Mouse (Mus musculus) heart, postnatal 0 days (tissue): Measurements from ENCODE around the gene Negr1. TPM values are rescaled to one million over a fixed set of nuclear protein-coding genes. Genes with fewer than 3 reads are reported as not detected.

Experiments used
- ATAC-seq: fragments of 200-750 bp; cut with Nextera tagmentation; 2 replicates; pipeline ENCODE4 v1.8.0; 2017; ENCODE audit warnings: low read depth, moderate number of reproducible peaks, moderate library complexity; ENCODE audit not compliant: insufficient read depth
- DNase-seq: peaks from one replicate; pipeline ENCODE4 v3.0.0-alpha.2; 2016; ENCODE audit warnings: low spot score
- H3K27ac ChIP-seq: fragments of 300-500 bp; sonication (generic); 2 replicates; pipeline ENCODE4 v1.5.1; 2014; ENCODE audit warnings: low read depth, mild to moderate bottlenecking
- H3K27me3 ChIP-seq: fragments of 300-500 bp; sonication (generic); 2 replicates; pipeline ENCODE4 v1.6.1; 2014; ENCODE audit warnings: low read length, mixed read lengths; ENCODE audit not compliant: control insufficient read depth, insufficient read depth
- H3K36me3 ChIP-seq: fragments of 300-500 bp; sonication (generic); replicated peaks from 2 replicates; pipeline ENCODE4 v1.6.1; 2014; ENCODE audit warnings: low read length, mixed read lengths; ENCODE audit not compliant: control insufficient read depth, insufficient read depth
- H3K4me1 ChIP-seq: fragments of 300-500 bp; sonication (generic); 2 replicates; pipeline ENCODE4 v1.6.1; 2014; ENCODE audit warnings: antibody characterized with exemption; ENCODE audit not compliant: control insufficient read depth, insufficient read depth
- H3K4me2 ChIP-seq: fragments of 300-500 bp; sonication (generic); 2 replicates; pipeline ENCODE4 v1.6.1; 2014; ENCODE audit warnings: low read depth, mild to moderate bottlenecking, low read length, moderate library complexity
- H3K4me3 ChIP-seq: fragments of 300-500 bp; sonication (generic); 2 replicates; pipeline ENCODE4 v1.5.1; 2014; ENCODE audit warnings: low read depth, low read length
- H3K9ac ChIP-seq: fragments of 300-500 bp; sonication (generic); replicated peaks from 2 replicates; pipeline ENCODE4 v1.6.1; 2014; ENCODE audit warnings: low read depth, low read length, mixed read lengths
- H3K9me3 ChIP-seq: fragments of 300-500 bp; sonication (generic); replicated peaks from 2 replicates; pipeline ENCODE4 v1.6.1; 2016; ENCODE audit warnings: low read length; ENCODE audit not compliant: control insufficient read depth
- CTCF ChIP-seq: IDR thresholded peaks from 2 replicates; pipeline ENCODE4 v1.5.1; 2016; ENCODE audit warnings: antibody characterized with exemption, control low read depth, low read depth
- EP300 ChIP-seq: IDR thresholded peaks from 2 replicates; pipeline ENCODE4 v1.6.1; 2016; ENCODE audit warnings: antibody characterized with exemption, low read depth
- WGBS: fragments of 180-500 bp; shearing (Covaris S2); extraction: QIAGEN DNeasy Blood & Tissue Kit; methylation state at CpG from one replicate; pipeline ENCODE4 v1.1.7; 2014; 5-methylcytosine and 5-hydroxymethylcytosine counted together
- polyA plus RNA-seq: library from polyadenylated mRNA; unstranded; fragments of >200 nt; fragmentation: Nextera tagmentation; extraction: Ambion mirVana; gene quantifications from 2 replicates; pipeline ENCODE4 v1.2.1, GENCODE M21; 2015
- total RNA-seq: library from RNA; depleted of rRNA; stranded (reverse); fragments of >200 nt; gene quantifications from 2 replicates; pipeline ENCODE4 v1.2.3, GENCODE M21; 2014; ENCODE audit warnings: low replicate concordance

Gene Negr1
- total and polyA plus RNA-seq, 2 experiments from 2014 or later: 0.55 to 2.0 TPM

DNA sequence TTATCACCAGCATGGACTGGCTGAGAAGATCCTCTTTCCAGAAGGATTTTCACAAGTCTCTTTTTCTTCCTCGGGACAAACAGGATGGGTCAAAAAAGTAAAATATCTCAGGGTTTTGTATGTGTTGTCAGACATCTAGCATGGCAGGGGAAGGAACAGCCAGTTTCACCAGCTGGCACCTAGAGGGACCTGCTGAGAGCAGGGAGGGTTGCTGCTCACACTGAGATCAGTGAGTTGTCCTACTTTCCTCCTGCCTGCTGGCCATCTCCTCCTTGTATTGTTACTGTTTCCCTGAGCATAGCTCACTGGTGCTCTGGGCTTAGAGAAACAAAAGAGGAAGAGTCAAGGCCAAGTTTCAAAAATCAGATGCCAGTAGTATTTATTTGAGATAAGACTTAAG lies 523.6 kb downstream of the Negr1 start:
- 74% methylated on average over 1 of the region's 1 CpGs for WGBS
- Histone ChIP-seq H3K36me3 (no peaks in the 10 kb centered on the region), H3K9me3 (no peaks in the 10 kb centered on the region), H3K4me3 (no peak overlapping the region), H3K27me3 (no peaks in the 10 kb centered on the region), H3K4me2 (no peak overlapping the region), H3K27ac (no peak overlapping the region), H3K9ac (no peak overlapping the region), H3K4me1 (no peaks in the 10 kb centered on the region)
- ATAC-seq (no peak), DNase-seq (no peak)
- TF ChIP-seq CTCF: no peak
- no peak for TF ChIP-seq EP300

DNA sequence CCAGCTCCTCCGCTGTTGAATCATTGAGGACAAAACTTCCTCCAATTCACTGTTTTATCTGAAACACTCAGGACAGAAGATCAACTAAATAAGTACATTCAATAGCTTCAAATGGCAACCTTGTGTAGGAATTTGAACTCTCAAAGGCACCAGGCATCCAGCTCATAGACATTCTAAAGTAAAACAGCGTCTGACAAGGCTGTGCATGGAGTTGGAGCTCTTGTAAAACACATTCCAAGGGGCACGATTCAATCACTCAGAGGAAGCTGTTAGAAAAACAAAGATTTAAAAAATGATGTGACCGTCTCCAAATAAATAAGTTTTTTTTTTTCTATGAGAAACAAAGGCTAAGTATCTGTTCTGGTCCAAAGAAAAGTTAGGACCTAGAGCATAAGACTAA lies 528.5 kb downstream of the Negr1 start:
- Histone ChIP-seq H3K9ac (no peak overlapping the region), H3K4me1 (no peaks in the 10 kb centered on the region), H3K4me2 (no peak overlapping the region), H3K9me3 (no peaks in the 10 kb centered on the region), H3K36me3 (no peaks in the 10 kb centered on the region), H3K27me3 (no peaks in the 10 kb centered on the region), H3K4me3 (no peak overlapping the region), H3K27ac (no peak overlapping the region)
- WGBS: 46% methylated on average over 4 of the region's 4 CpGs
- ATAC-seq (no peak), DNase-seq (no peak)
- no peak for TF ChIP-seq CTCF
- TF ChIP-seq EP300: no peak

DNA sequence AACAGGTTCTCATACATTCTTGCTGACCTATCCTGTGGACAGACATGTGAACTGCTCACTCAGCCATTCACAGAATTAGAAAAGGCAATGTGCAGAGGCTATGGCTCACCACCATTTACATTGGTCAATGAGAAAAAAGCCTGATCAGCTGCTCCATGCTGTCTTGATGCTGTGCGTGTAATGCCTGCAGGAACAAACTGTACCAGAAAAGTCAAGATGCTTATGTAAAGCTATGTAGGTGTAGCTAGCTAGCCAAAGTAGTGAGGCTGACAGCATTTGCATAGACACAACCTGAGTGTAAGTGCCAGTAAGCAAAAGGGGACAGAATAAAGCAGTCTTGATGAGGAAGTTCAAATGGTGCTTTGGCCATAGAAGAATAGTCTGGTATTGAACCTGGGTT lies 534.7 kb downstream of the Negr1 start:
- 78% methylated on average over 1 of the region's 1 CpGs for WGBS
- no peaks in the 10 kb centered on the region for H3K27me3 ChIP-seq
- H3K4me3 ChIP-seq: no peak overlapping the region
- H3K9me3 ChIP-seq: no peaks in the 10 kb centered on the region
- DNase-seq (no peak), ATAC-seq (no peak)
- no peak overlapping the region for H3K27ac ChIP-seq
- H3K36me3 ChIP-seq: no peaks in the 10 kb centered on the region
- TF ChIP-seq EP300 (no peak), CTCF (no peak)
- H3K4me2 ChIP-seq: no peak overlapping the region
- H3K4me1 ChIP-seq: no peaks in the 10 kb centered on the region
- H3K9ac ChIP-seq: no peak overlapping the region

DNA sequence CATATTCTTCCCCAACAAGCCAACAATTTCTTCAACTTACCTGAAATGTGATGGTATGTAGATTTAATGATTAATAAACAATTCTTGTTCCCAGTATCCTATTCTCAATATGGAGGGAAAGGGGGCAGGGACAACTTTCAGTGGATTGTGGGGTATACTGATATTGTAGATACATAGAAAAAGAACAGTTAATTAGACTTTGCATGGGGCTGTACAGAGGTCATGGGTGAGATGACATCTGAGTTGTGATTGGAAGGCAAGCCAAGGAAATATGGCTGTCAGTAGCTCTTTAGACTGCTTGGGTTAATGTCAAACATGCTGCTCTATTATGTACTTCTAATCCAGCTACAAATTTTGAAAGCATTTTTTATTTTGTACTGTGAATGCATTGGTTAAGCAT lies 535.9 kb downstream of the Negr1 start:
- Histone ChIP-seq H3K9ac (no peak overlapping the region), H3K4me2 (no peak overlapping the region), H3K36me3 (no peaks in the 10 kb centered on the region), H3K4me3 (no peak overlapping the region), H3K27me3 (no peaks in the 10 kb centered on the region), H3K27ac (no peak overlapping the region), H3K4me1 (no peaks in the 10 kb centered on the region), H3K9me3 (no peaks in the 10 kb centered on the region)
- DNase-seq (no peak), ATAC-seq (no peak)
- TF ChIP-seq CTCF (no peak), EP300 (no peak)

DNA sequence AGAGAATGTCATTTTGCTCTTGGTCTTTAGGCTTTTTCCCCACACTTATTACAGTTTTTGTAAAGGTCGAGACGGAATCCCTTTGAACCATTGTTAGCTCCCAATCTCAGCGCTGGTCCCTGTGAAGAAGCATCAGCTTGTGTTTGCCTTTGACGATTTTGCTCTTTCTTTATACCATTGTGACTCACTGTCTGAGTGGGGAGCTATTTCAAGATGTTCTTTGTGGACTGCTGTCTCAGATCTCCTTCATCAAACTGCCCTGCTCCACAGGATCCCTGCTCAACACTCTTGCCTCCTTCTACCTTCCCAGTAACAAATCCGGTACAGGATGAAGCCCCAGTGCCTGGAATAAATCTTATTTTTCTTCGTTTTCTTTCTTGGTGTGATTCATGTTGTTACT lies 536.8 kb downstream of the Negr1 start:
- Histone ChIP-seq H3K36me3 (no peaks in the 10 kb centered on the region), H3K4me1 (no peaks in the 10 kb centered on the region), H3K4me3 (no peak overlapping the region), H3K4me2 (no peak overlapping the region), H3K27ac (no peak overlapping the region), H3K9me3 (no peaks in the 10 kb centered on the region), H3K27me3 (no peaks in the 10 kb centered on the region), H3K9ac (no peak overlapping the region)
- ATAC-seq (no peak), DNase-seq (no peak)
- WGBS: 81% methylated on average over 6 of the region's 6 CpGs
- TF ChIP-seq EP300 (no peak), CTCF (no peak)

DNA sequence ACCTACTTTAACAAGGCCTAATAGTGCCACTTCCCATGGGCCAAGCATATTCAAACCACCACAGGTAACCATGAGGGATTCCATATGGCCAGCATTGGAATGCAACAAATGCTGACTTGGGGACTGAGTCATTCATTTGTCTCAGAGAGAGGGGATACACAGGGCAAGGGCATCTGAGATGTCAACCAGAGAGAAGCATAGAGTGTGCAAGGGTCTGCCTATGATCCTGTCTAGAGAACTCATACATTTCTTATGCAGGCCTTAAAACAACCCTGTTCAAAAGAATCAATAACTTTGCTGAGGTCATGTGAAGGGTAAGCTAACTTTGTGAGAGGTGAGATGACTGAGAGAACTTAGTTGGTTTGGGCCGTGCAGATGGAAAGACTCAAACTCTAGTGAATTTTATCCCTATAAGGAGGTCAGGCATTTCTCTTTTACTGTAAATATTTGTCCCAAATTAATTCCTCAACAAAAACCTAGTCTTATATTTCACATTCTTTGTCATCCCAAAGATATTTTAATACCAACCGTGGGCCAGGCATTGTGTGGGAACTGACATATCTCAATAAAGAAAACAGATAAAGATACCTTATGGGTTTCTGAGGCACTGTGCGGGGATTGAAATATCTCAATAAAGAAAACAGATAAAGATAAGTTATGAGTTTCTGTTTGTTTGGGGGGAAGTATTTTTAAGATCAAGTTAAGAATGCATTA lies 543.4 kb downstream of the Negr1 start:
- no peaks in the 10 kb centered on the region for H3K36me3 ChIP-seq
- no peaks in the 10 kb centered on the region for H3K27me3 ChIP-seq
- WGBS: 72% methylated on average over 3 of the region's 3 CpGs
- H3K9ac ChIP-seq: no peak overlapping the region
- H3K27ac ChIP-seq: no peak overlapping the region
- H3K4me2 ChIP-seq: no peak overlapping the region
- no peak for DNase-seq
- TF ChIP-seq CTCF: no peak
- no peak for TF ChIP-seq EP300
- no peak overlapping the region for H3K4me3 ChIP-seq
- ATAC-seq: no peak
- H3K4me1 ChIP-seq: no peaks in the 10 kb centered on the region
- H3K9me3 ChIP-seq: no peaks in the 10 kb centered on the region
